Mouse (Mus musculus): ENCODE results near the gene Tspyl2.
A peak's percentile ranks its signal among the peaks of the same experiment; 100 is the strongest.
"Not testable (repeated sequence)": the region's sequence is repeated elsewhere in the genome, so short reads cannot be mapped to it uniquely, and the experiment has no call there.

The Tspyl2 gene

GRCm38 (mm10) chrX:152342358-152342901 lies at the start of gene Tspyl2:
Gene Tspyl2, minus strand, starts transcription at chrX:152342425.
- peak; percentile 76 to 89 for DNase-seq (ENCODE audit: low spot score in 2 of 2)

GRCm38 (mm10) chrX:152368397-152369273 lies 26.4 kb upstream of the Tspyl2 start, which contains the start of gene Gpr173:
Gene Gpr173, minus strand, starts transcription at chrX:152368704.
- DNase-seq (ENCODE audit: low spot score in 2 of 2) = peak in 1 of 2 experiments; percentile 57

GRCm38 (mm10) chrX:152368054-152368396 lies 25.8 kb upstream of the Tspyl2 start:
- DNase-seq (ENCODE audit: low spot score in 2 of 2) = no peak

GRCm38 (mm10) chrX:152366418-152366817 lies 24.2 kb upstream of the Tspyl2 start:
- DNase-seq (ENCODE audit: low spot score in 2 of 2) = peak in 1 of 2 experiments; percentile 30

- DNase-seq (ENCODE audit: low spot score in 2 of 2) = no peak
Observed at GRCm38 (mm10) chrX:152352553-152353153, 10.4 kb upstream of the Tspyl2 start.

- DNase-seq (ENCODE audit: low spot score in 2 of 2) = peak in 1 of 2 experiments; percentile 49
Observed at GRCm38 (mm10) chrX:152347041-152347440, 4.8 kb upstream of the Tspyl2 start.

- DNase-seq (ENCODE audit: low spot score in 2 of 2) = peak in 1 of 2 experiments; percentile 67
Observed at GRCm38 (mm10) chrX:152346587-152346986, 4.4 kb upstream of the Tspyl2 start.

- DNase-seq (ENCODE audit: low spot score in 2 of 2) = no peak
Observed at GRCm38 (mm10) chrX:152342903-152343302, 678 bp upstream of the Tspyl2 start.

- no peak for DNase-seq (ENCODE audit: low spot score in 2 of 2)
Observed at GRCm38 (mm10) chrX:152341496-152341895, 729 bp downstream of the Tspyl2 start.

- DNase-seq (ENCODE audit: low spot score in 2 of 2) = peak; percentile 59 to 81
Observed at GRCm38 (mm10) chrX:152336546-152337332, 5.5 kb downstream of the Tspyl2 start.

- not testable (repeated sequence) for DNase-seq (ENCODE audit: low spot score in 2 of 2)
Observed at GRCm38 (mm10) chrX:152336123-152336522, 6.1 kb downstream of the Tspyl2 start.

GRCm38 (mm10) chrX:152329400-152329799 lies 12.8 kb downstream of the Tspyl2 start:
- DNase-seq (ENCODE audit: low spot score in 2 of 2) = not testable (repeated sequence)

GRCm38 (mm10) chrX:152327689-152328052 lies 14.6 kb downstream of the Tspyl2 start:
- no peak for DNase-seq (ENCODE audit: low spot score in 2 of 2)

- peak; percentile 31 to 61 for DNase-seq (ENCODE audit: low spot score in 2 of 2)
Observed at GRCm38 (mm10) chrX:152326996-152327688, 15.1 kb downstream of the Tspyl2 start, which contains the start of gene Kantr. Gene Kantr, minus strand, starts transcription at chrX:152327495.

- DNase-seq (ENCODE audit: low spot score in 2 of 2) = no peak
Observed at GRCm38 (mm10) chrX:152323584-152323983, 18.6 kb downstream of the Tspyl2 start.

GRCm38 (mm10) chrX:152322776-152323175 lies 19.4 kb downstream of the Tspyl2 start:
- no peak for DNase-seq (ENCODE audit: low spot score in 2 of 2)

GRCm38 (mm10) chrX:152320535-152320934 lies 21.7 kb downstream of the Tspyl2 start:
- no peak for DNase-seq (ENCODE audit: low spot score in 2 of 2)

- peak in 1 of 2 experiments; percentile 13 for DNase-seq (ENCODE audit: low spot score in 2 of 2)
Observed at GRCm38 (mm10) chrX:152307942-152308341, 34.3 kb downstream of the Tspyl2 start.

GRCm38 (mm10) chrX:152307371-152307770 lies 34.9 kb downstream of the Tspyl2 start:
- DNase-seq (ENCODE audit: low spot score in 2 of 2) = no peak

- no peak for DNase-seq (ENCODE audit: low spot score in 2 of 2)
Observed at GRCm38 (mm10) chrX:152306224-152306623, 36.0 kb downstream of the Tspyl2 start.

GRCm38 (mm10) chrX:152287026-152287425 lies 55.2 kb downstream of the Tspyl2 start:
- not testable (repeated sequence) for DNase-seq (ENCODE audit: low spot score in 2 of 2)

All from cerebellum, postnatal 4 days (tissue).